ENCODE assay signal across 8 mouse cellular contexts in the genomic region with DNA sequence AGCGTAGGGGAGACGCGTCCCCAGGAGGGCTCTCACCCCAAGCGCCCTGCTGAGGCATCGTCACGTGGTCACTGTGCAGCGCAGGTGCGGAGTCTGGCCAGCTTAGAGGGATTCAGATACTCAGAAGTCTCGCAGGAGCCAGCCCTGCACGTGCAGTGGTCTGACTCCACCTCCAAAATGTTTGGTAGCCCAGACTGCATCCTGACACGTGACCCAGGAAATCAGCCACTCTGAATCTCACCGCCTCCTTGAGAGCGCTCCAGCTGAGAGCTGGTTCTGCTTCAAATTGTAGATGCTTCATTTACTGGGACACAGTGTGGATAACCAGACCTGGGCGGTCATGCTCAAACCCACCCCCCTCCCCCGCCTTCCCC.
DNase-seq lines count a peak whose midpoint lies in the region.

No protein-coding gene starts in this region.

- intact Hi-C loops in left cerebral cortex, postnatal 14 days (cut with DNase I): loop anchor here (5.0 kb wide), 1 partner anchor 61 kb away; no protein-coding TSS in a partner anchor

- peak overlapping the region; percentile 52 for H3K4me3 ChIP-seq in embryonic facial prominence, embryonic 10.5 days
- peak overlapping the region; percentile 29 for H3K4me3 ChIP-seq in megakaryocyte, embryonic 14.5 days (replicated peaks)

- peaks cover 26% of the 10 kb centered on the region for H3K4me1 ChIP-seq in embryonic facial prominence, embryonic 10.5 days
- H3K4me1 ChIP-seq in megakaryocyte, embryonic 14.5 days: no peaks in the 10 kb centered on the region

- DNase-seq in adrenal gland, postnatal 25 days: peak; percentile 59
- peak; percentile 84 for DNase-seq in embryonic facial prominence, embryonic 10.5 days (ENCODE audit: low spot score)
- DNase-seq in heart, adult 11 months: peak; percentile 97
- DNase-seq in kidney, adult 11 months: peak; percentile 77
- DNase-seq in left cerebral cortex, postnatal 14 days (ENCODE audit: low spot score in 2 of 2): peak; percentile 77 to 96
- peak; percentile 79 for DNase-seq in right cerebral cortex, postnatal 25 days
- no peak for DNase-seq in spleen, adult 12 weeks (ENCODE audit: low spot score)

- WGBS in embryonic facial prominence, embryonic 10.5 days: 2% methylated on average over 15 of the region's 15 CpGs

- H3K9me3 ChIP-seq in embryonic facial prominence, embryonic 10.5 days: no peaks in the 10 kb centered on the region
- peaks cover 19% of the 10 kb centered on the region for H3K9me3 ChIP-seq in megakaryocyte, embryonic 14.5 days

- H3K36me3 ChIP-seq in embryonic facial prominence, embryonic 10.5 days (replicated peaks): no peaks in the 10 kb centered on the region
- no peaks in the 10 kb centered on the region for H3K36me3 ChIP-seq in megakaryocyte, embryonic 14.5 days (replicated peaks; ENCODE audit: low read length)

- H3K27me3 ChIP-seq in embryonic facial prominence, embryonic 10.5 days (replicated peaks; ENCODE audit: low read depth, poor library complexity, severe bottlenecking): peaks cover 15% of the 10 kb centered on the region
- no peaks in the 10 kb centered on the region for H3K27me3 ChIP-seq in megakaryocyte, embryonic 14.5 days (replicated peaks)

- H3K27ac ChIP-seq in embryonic facial prominence, embryonic 10.5 days (replicated peaks): peak overlapping the region; percentile 77
